In the genomic region with DNA sequence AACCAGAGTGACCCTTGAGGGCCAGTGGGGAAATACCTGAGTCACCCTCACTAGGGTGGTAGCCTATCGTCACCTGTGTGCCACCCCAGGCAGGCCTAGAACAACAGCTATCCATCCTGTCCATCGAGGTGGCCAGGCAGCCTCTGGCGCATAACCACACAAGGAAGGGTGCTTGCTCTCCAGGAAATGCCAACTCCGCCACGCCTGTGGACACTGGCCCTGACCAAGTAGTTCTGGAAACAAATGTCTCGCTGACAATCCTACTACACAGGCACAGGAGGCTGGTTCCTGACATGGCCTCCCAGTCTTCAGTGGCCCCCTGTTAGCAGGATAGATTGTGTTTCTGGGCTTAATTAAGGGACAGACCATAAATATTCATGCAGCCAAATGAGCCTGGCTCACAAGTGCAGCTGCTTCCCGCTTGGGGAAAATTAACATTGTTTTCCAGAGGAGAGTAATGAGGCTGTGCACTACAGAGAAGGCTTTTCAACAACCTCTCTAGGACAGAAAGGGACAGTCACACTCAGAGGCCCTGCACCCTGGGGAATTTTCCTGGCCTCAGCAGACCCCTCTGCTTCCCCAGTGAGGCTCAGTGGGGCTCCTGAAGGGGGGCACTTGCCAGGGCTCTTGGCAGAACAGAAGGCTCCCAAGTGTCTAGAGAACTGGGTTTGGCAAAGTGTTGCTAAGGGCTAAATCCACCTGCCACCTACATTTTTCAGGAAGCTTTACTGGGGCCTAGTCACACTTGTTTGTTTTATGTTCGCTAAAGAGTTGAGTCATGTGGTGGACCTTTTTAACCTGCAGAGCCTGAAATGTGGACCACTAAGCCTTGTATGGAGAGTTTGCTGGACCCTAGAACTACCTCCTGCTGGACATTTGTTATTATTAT, we compare ENCODE assay signal across 9 mouse cellular contexts.
DNase-seq lines count a peak whose midpoint lies in the region; ATAC-seq and TF ChIP-seq lines count a peak whose summit lies in the region.
"Had no signal": no experiment of that assay in that cellular context is flagged by ENCODE, and none has a peak within 500 bp of the region (broad histone marks: within the 10 kb centered on the region; RNA-seq: fewer than 3 reads in every experiment).

No protein-coding gene starts in this region.

- H3K4me2 ChIP-seq in hindbrain, embryonic 12.5 days (replicated peaks) = no peak overlapping the region
- no peak overlapping the region for H3K4me2 ChIP-seq in midbrain, embryonic 15.5 days
- H3K4me2 ChIP-seq in liver, postnatal 0 days (ENCODE audit: low read depth, low read length) = no peak overlapping the region

- no peak for TF ChIP-seq EP300 in liver, postnatal 0 days (IDR thresholded peaks at IDR 0.05; ENCODE audit: low read depth)

- DNase-seq in layer of hippocampus, adult 9-11 months = peak; percentile 19
- no peak for DNase-seq in layer of hippocampus, adult 8-10 months (ENCODE audit: low spot score in 2 of 2)
- DNase-seq in forebrain, embryonic 10.5 days (ENCODE audit: extremely low spot score, low spot score) = no peak
- DNase-seq in ovary, postnatal 36 days (ENCODE audit: low spot score) = no peak
- DNase-seq in liver, postnatal 0 days = no peak
- DNase-seq: left cerebral cortex, postnatal 4 days had no signal

- H3K27me3 ChIP-seq in forebrain, embryonic 10.5 days (ENCODE audit: poor library complexity, severe bottlenecking) = peaks cover 85% of the 10 kb centered on the region
- H3K27me3 ChIP-seq in hindbrain, embryonic 12.5 days = peaks cover 18% of the 10 kb centered on the region
- H3K27me3 ChIP-seq in midbrain, embryonic 15.5 days (replicated peaks) = peaks cover 3% of the 10 kb centered on the region; the same call in 1 of the 2 replicates
- no peaks in the 10 kb centered on the region; the same call in 1 of the 2 replicates for H3K27me3 ChIP-seq in liver, postnatal 0 days (ENCODE audit: insufficient read depth, low read length)

- peaks cover 37% of the 10 kb centered on the region for H3K4me1 ChIP-seq in forebrain, embryonic 10.5 days
- peaks cover 29% of the 10 kb centered on the region for H3K4me1 ChIP-seq in hindbrain, embryonic 12.5 days
- H3K4me1 ChIP-seq in midbrain, embryonic 15.5 days = peaks cover 7% of the 10 kb centered on the region; the same call in 1 of the 2 replicates
- H3K4me1 ChIP-seq in liver, postnatal 0 days (ENCODE audit: insufficient read depth) = no peaks in the 10 kb centered on the region

- no peaks in the 10 kb centered on the region for H3K9me3 ChIP-seq in forebrain, embryonic 10.5 days
- H3K9me3 ChIP-seq in hindbrain, embryonic 12.5 days (replicated peaks) = no peaks in the 10 kb centered on the region
- H3K9me3 ChIP-seq in midbrain, embryonic 15.5 days = no peaks in the 10 kb centered on the region
- no peaks in the 10 kb centered on the region for H3K9me3 ChIP-seq in liver, postnatal 0 days (ENCODE audit: low read length)

- no peak overlapping the region for H3K4me3 ChIP-seq in forebrain, embryonic 10.5 days
- H3K4me3 ChIP-seq in hindbrain, embryonic 12.5 days = no peak overlapping the region
- H3K4me3 ChIP-seq in midbrain, embryonic 15.5 days = no peak overlapping the region
- H3K4me3 ChIP-seq in liver, postnatal 0 days (ENCODE audit: low read depth, low read length) = no peak overlapping the region

- ATAC-seq in hindbrain, embryonic 12.5 days (ENCODE audit: low FRiP score) = peak; percentile 90
- peak; percentile 70 for ATAC-seq in midbrain, embryonic 15.5 days (replicated peaks)
- no peak for ATAC-seq in activated CD4-positive, CD25-positive, alpha-beta regulatory T cell, adult 4 months
- no peak for ATAC-seq in liver, postnatal 0 days

- peak overlapping the region; percentile 58 for H3K27ac ChIP-seq in forebrain, embryonic 10.5 days
- H3K27ac ChIP-seq in hindbrain, embryonic 12.5 days = peak overlapping the region; percentile 72
- H3K27ac ChIP-seq in midbrain, embryonic 15.5 days = peak overlapping the region; percentile 31; the same call in 1 of the 2 replicates
- H3K27ac ChIP-seq in liver, postnatal 0 days (ENCODE audit: low read depth) = no peak overlapping the region

- no peaks in the 10 kb centered on the region for H3K36me3 ChIP-seq in forebrain, embryonic 10.5 days (replicated peaks)
- H3K36me3 ChIP-seq in hindbrain, embryonic 12.5 days = no peaks in the 10 kb centered on the region
- no peaks in the 10 kb centered on the region for H3K36me3 ChIP-seq in midbrain, embryonic 15.5 days (replicated peaks)
- H3K36me3 ChIP-seq in liver, postnatal 0 days (replicated peaks; ENCODE audit: insufficient read depth, low read length) = no peaks in the 10 kb centered on the region

- TF ChIP-seq CTCF in liver, postnatal 0 days (IDR thresholded peaks at IDR 0.05; ENCODE audit: low read depth) = no peak

- no peak overlapping the region for H3K9ac ChIP-seq in hindbrain, embryonic 12.5 days
- no peak overlapping the region for H3K9ac ChIP-seq in midbrain, embryonic 15.5 days
- no peak overlapping the region for H3K9ac ChIP-seq in liver, postnatal 0 days (replicated peaks)

- 72% methylated on average over 8 of the region's 8 CpGs for WGBS in forebrain, embryonic 10.5 days
- 55% methylated on average over 8 of the region's 8 CpGs for WGBS in hindbrain, embryonic 12.5 days
- 63% methylated on average over 8 of the region's 8 CpGs for WGBS in midbrain, embryonic 15.5 days
- 74% methylated on average over 8 of the region's 8 CpGs for WGBS in liver, postnatal 0 days (ENCODE audit: insufficient replicate concordance)

Comparison
In these comparisons a context has a peak if more than half of its experiments do, and no peak if none do; other contexts are left out.
1. ATAC-seq: peak in hindbrain, embryonic 12.5 days (single experiment) and midbrain, embryonic 15.5 days (single experiment); none in activated CD4-positive, CD25-positive, alpha-beta regulatory T cell, adult 4 months (single experiment) and liver, postnatal 0 days (single experiment).